22 mouse cellular contexts compared by ENCODE assay signal in the genomic region with DNA sequence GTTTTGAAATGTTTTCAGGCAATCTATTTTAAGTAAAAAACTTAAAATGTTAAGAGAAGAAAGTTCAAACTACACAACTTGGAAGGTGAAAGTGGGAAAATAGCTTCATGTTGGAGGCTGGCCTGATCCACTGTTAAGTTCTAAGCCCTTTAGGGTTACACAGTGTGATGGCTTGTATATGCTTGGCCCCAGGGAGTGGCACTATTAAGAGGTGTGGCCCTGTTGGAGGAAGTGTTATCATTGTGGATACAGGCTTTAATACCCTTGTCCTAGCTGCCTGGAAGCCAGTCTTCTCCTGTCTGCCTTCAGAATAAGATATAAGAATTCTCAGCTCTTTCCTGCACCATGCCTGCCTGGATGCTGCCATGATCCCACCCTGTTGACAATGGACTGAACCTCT. TPM values are rescaled to one million over a fixed set of nuclear protein-coding genes. Genes with fewer than 3 reads are reported as not detected.
A peak's percentile ranks its signal among the peaks of the same experiment; 100 is the strongest.
DNase-seq lines count a peak whose midpoint lies in the region; ATAC-seq and TF ChIP-seq lines count a peak whose summit lies in the region.
"Had no signal": no experiment of that assay in that cellular context is flagged by ENCODE, and none has a peak within 500 bp of the region (broad histone marks: within the 10 kb centered on the region; RNA-seq: fewer than 3 reads in every experiment).

No protein-coding gene starts in this region.

- no peaks in the 10 kb centered on the region for H3K4me1 ChIP-seq in stomach, embryonic 15.5 days
- no peaks in the 10 kb centered on the region for H3K4me1 ChIP-seq in stomach, postnatal 0 days (replicated peaks; ENCODE audit: control insufficient read depth, insufficient read depth)
- no peaks in the 10 kb centered on the region for H3K4me1 ChIP-seq in intestine, postnatal 0 days (replicated peaks; ENCODE audit: control insufficient read depth, insufficient read depth, low read length)
- peaks cover 19% of the 10 kb centered on the region for H3K4me1 ChIP-seq in liver, embryonic 15.5 days (replicated peaks)
- H3K4me1 ChIP-seq in hindbrain, embryonic 14.5 days (replicated peaks; ENCODE audit: control insufficient read depth, insufficient read depth, low read length): no peaks in the 10 kb centered on the region
- H3K4me1 ChIP-seq: forebrain, embryonic 10.5 days; kidney, embryonic 15.5 days; midbrain, embryonic 12.5 days; neural tube, embryonic 15.5 days had no signal

- no peak overlapping the region for H3K27ac ChIP-seq in stomach, embryonic 15.5 days
- no peak overlapping the region for H3K27ac ChIP-seq in stomach, postnatal 0 days (replicated peaks)
- H3K27ac ChIP-seq in intestine, postnatal 0 days (ENCODE audit: low read depth, low read length): no peak overlapping the region
- peak overlapping the region; percentile 49 for H3K27ac ChIP-seq in liver, embryonic 15.5 days (replicated peaks)
- H3K27ac ChIP-seq in hindbrain, embryonic 14.5 days: no peak overlapping the region
- H3K27ac ChIP-seq: forebrain, embryonic 10.5 days; heart, adult 2 months; hindbrain, embryonic 13.5 days; kidney, embryonic 15.5 days; midbrain, embryonic 12.5 days; neural tube, embryonic 15.5 days had no signal

- DNase-seq in stomach, postnatal 0 days (ENCODE audit: low spot score): no peak
- DNase-seq in MN1 (ENCODE audit: low spot score): no peak
- no peak for DNase-seq in thymus, postnatal 10 days (ENCODE audit: low spot score in 2 of 2)
- no peak for DNase-seq in left cerebral cortex, postnatal 25 days (ENCODE audit: low spot score in 2 of 2)
- DNase-seq in hindbrain, embryonic 14.5 days (ENCODE audit: low spot score): no peak
- DNase-seq: adrenal gland, postnatal 36 days; cerebellum, adult 9-10 months; gastrocnemius, postnatal 36 days; heart, adult 2 months; heart, postnatal 36 days; kidney, postnatal 36 days; layer of hippocampus, postnatal 36 days had no signal

- TF ChIP-seq EP300 in stomach, postnatal 0 days (optimal IDR thresholded peaks at IDR 0.05): no peak

- intact Hi-C loops in left cerebral cortex, postnatal 25 days (cut with DNase I): no loop called here

- TF ChIP-seq CTCF in stomach, postnatal 0 days (IDR thresholded peaks at IDR 0.05; ENCODE audit: low read depth): no peak
- TF ChIP-seq CTCF in intestine, postnatal 0 days (IDR thresholded peaks at IDR 0.05; ENCODE audit: low read depth): no peak

- peak; percentile 63; the same call in 1 of the 2 replicates for ATAC-seq in stomach, embryonic 15.5 days (ENCODE audit: insufficient read depth, low FRiP score, low read depth)
- ATAC-seq in stomach, postnatal 0 days (ENCODE audit: low FRiP score, low TSS enrichment): no peak
- ATAC-seq in intestine, postnatal 0 days: 0 out of 2 replicates have a peak, but pooled peaks have one; percentile 43
- peak; percentile 100 for ATAC-seq in liver, embryonic 15.5 days (ENCODE audit: insufficient read depth)
- no peak for ATAC-seq in hindbrain, embryonic 14.5 days (ENCODE audit: low FRiP score)
- ATAC-seq: inflammation-experienced regulatory T-cells, adult 6 months; lung, postnatal 0 days had no signal

- H3K4me3 ChIP-seq in stomach, embryonic 15.5 days (replicated peaks): no peak overlapping the region
- no peak overlapping the region for H3K4me3 ChIP-seq in stomach, postnatal 0 days (ENCODE audit: low read depth, low read length)
- no peak overlapping the region for H3K4me3 ChIP-seq in intestine, postnatal 0 days (ENCODE audit: low read depth, low read length)
- H3K4me3 ChIP-seq in liver, embryonic 15.5 days (replicated peaks): no peak overlapping the region
- no peak overlapping the region for H3K4me3 ChIP-seq in hindbrain, embryonic 14.5 days (replicated peaks; ENCODE audit: low read length)
- H3K4me3 ChIP-seq: forebrain, embryonic 10.5 days; heart, adult 2 months; hindbrain, embryonic 13.5 days; kidney, embryonic 15.5 days; midbrain, embryonic 12.5 days; neural tube, embryonic 15.5 days had no signal

- H3K9me3 ChIP-seq in stomach, embryonic 15.5 days: no peaks in the 10 kb centered on the region
- H3K9me3 ChIP-seq in stomach, postnatal 0 days (ENCODE audit: control insufficient read depth, low read length): no peaks in the 10 kb centered on the region
- H3K9me3 ChIP-seq in intestine, postnatal 0 days (ENCODE audit: control insufficient read depth): no peaks in the 10 kb centered on the region
- H3K9me3 ChIP-seq in liver, embryonic 15.5 days (replicated peaks): no peaks in the 10 kb centered on the region
- no peaks in the 10 kb centered on the region for H3K9me3 ChIP-seq in hindbrain, embryonic 14.5 days (ENCODE audit: control insufficient read depth, low read length)
- H3K9me3 ChIP-seq: forebrain, embryonic 10.5 days; hindbrain, embryonic 13.5 days; kidney, embryonic 15.5 days; midbrain, embryonic 12.5 days; neural tube, embryonic 15.5 days had no signal

- H3K9ac ChIP-seq in stomach, embryonic 15.5 days: no peak overlapping the region
- H3K9ac ChIP-seq in stomach, postnatal 0 days (ENCODE audit: low read length): no peak overlapping the region
- H3K9ac ChIP-seq in intestine, postnatal 0 days (ENCODE audit: low read depth, low read length): no peak overlapping the region
- H3K9ac ChIP-seq in liver, embryonic 15.5 days: no peak overlapping the region
- no peak overlapping the region for H3K9ac ChIP-seq in hindbrain, embryonic 14.5 days
- H3K9ac ChIP-seq: hindbrain, embryonic 13.5 days; kidney, embryonic 15.5 days; midbrain, embryonic 12.5 days; neural tube, embryonic 15.5 days had no signal

- no peaks in the 10 kb centered on the region for H3K27me3 ChIP-seq in stomach, embryonic 15.5 days (replicated peaks)
- no peaks in the 10 kb centered on the region for H3K27me3 ChIP-seq in stomach, postnatal 0 days (ENCODE audit: control insufficient read depth, insufficient read depth, low read length)
- H3K27me3 ChIP-seq in intestine, postnatal 0 days (replicated peaks; ENCODE audit: control insufficient read depth, insufficient read depth, low read length): no peaks in the 10 kb centered on the region
- no peaks in the 10 kb centered on the region for H3K27me3 ChIP-seq in liver, embryonic 15.5 days
- H3K27me3 ChIP-seq in hindbrain, embryonic 14.5 days (ENCODE audit: control insufficient read depth, insufficient read depth, low read length): no peaks in the 10 kb centered on the region
- H3K27me3 ChIP-seq: hindbrain, embryonic 13.5 days; kidney, embryonic 15.5 days; midbrain, embryonic 12.5 days; neural tube, embryonic 15.5 days had no signal

- peaks cover 10% of the 10 kb centered on the region; the same call in 1 of the 2 replicates for H3K36me3 ChIP-seq in stomach, embryonic 15.5 days
- peaks cover 3% of the 10 kb centered on the region; the same call in 1 of the 2 replicates for H3K36me3 ChIP-seq in stomach, postnatal 0 days (ENCODE audit: control insufficient read depth, insufficient read depth, low read length)
- peaks cover 11% of the 10 kb centered on the region for H3K36me3 ChIP-seq in intestine, postnatal 0 days (ENCODE audit: control insufficient read depth, insufficient read depth)
- peaks cover 41% of the 10 kb centered on the region for H3K36me3 ChIP-seq in liver, embryonic 15.5 days (replicated peaks)
- peaks cover 41% of the 10 kb centered on the region for H3K36me3 ChIP-seq in hindbrain, embryonic 14.5 days (replicated peaks; ENCODE audit: control insufficient read depth, insufficient read depth)

- H3K4me2 ChIP-seq in stomach, embryonic 15.5 days: no peak overlapping the region
- H3K4me2 ChIP-seq in stomach, postnatal 0 days (replicated peaks; ENCODE audit: low read depth): no peak overlapping the region
- no peak overlapping the region for H3K4me2 ChIP-seq in intestine, postnatal 0 days (replicated peaks; ENCODE audit: low read depth)
- H3K4me2 ChIP-seq in liver, embryonic 15.5 days: peak overlapping the region; percentile 21
- no peak overlapping the region for H3K4me2 ChIP-seq in hindbrain, embryonic 14.5 days (replicated peaks)
- H3K4me2 ChIP-seq: hindbrain, embryonic 13.5 days; kidney, embryonic 15.5 days; midbrain, embryonic 12.5 days; neural tube, embryonic 15.5 days had no signal

RNA-seq across cellular contexts. Expression of gene Prrc2c, which starts 16.7 kb away (rescaled TPM):
- polyA plus RNA-seq in stomach, embryonic 15.5 days (2015; fragmentation: Nextera tagmentation; extraction: Ambion mirVana): 125 and 144 TPM in 2 replicates
- polyA plus RNA-seq in stomach, postnatal 0 days (2015; fragmentation: Nextera tagmentation; extraction: Ambion mirVana): 58.3 and 66.3 TPM in 2 replicates
- polyA plus RNA-seq in intestine, postnatal 0 days (2015; fragmentation: Nextera tagmentation; extraction: Ambion mirVana): 64.4 and 75.8 TPM in 2 replicates
- 32.9 and 33.4 TPM in 2 replicates for polyA plus RNA-seq in liver, embryonic 15.5 days (2015; fragmentation: Nextera tagmentation; extraction: Ambion mirVana)
- total RNA-seq in left cerebral cortex, postnatal 25 days (2021): 100 to 1,000 TPM; 190 to 226 TPM
- 144 and 148 TPM in 2 replicates for polyA plus RNA-seq in hindbrain, embryonic 14.5 days (2014; fragmentation: Nextera tagmentation; extraction: Ambion mirVana)

Comparison
In these comparisons a context has a peak if more than half of its experiments do, and no peak if none do; other contexts are left out.
1. ATAC-seq: peak in stomach, embryonic 15.5 days (single experiment), intestine, postnatal 0 days (single experiment) and liver, embryonic 15.5 days (single experiment); none in stomach, postnatal 0 days (single experiment) and hindbrain, embryonic 14.5 days (single experiment).